Mouse (Mus musculus) layer of hippocampus, postnatal 36 days (tissue): Measurements from ENCODE around the gene Cand2. TPM values are rescaled to one million over a fixed set of nuclear protein-coding genes. Genes with fewer than 3 reads are reported as not detected.
A peak's percentile ranks its signal among the peaks of the same experiment; 100 is the strongest.
"Not testable (repeated sequence)": the region's sequence is repeated elsewhere in the genome, so short reads cannot be mapped to it uniquely, and the experiment has no call there.

Experiments used
- DNase-seq, 2 experiments: peaks; one replicate each; pipeline ENCODE4 v3.0.0; 2022
- total RNA-seq, 2 experiments: library from RNA; stranded (reverse); gene quantifications; 2 replicates each; pipeline ENCODE4 v1.2.3; 2021

Gene Cand2
- total RNA-seq, 2 experiments from 2014 or later, result 3.1 to 3.2 TPM

DNA sequence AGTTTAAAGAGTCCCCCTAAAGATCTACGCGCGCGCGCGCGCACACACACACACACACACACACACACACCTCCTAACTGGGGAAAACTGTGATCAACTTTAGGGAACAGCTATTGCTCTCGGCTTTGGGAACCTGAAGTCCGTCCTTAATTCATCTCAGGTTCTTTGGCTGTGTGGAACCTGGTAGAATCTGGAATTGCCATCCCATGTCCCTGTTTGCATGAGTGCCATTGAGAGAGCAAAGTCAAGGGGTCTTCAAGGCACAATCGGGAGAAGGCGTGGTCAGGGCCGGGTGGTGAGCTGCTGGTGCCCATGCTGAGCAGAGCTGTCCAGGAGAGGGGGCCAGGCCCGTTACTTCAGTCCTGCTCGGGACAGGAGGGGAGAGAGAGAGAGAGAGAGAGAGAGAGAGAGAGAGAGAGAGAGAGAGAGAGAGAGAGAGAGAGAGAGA lies 348 bp upstream of the Cand2 start:
- peak in 1 of 2 experiments; percentile 7 for DNase-seq

DNA sequence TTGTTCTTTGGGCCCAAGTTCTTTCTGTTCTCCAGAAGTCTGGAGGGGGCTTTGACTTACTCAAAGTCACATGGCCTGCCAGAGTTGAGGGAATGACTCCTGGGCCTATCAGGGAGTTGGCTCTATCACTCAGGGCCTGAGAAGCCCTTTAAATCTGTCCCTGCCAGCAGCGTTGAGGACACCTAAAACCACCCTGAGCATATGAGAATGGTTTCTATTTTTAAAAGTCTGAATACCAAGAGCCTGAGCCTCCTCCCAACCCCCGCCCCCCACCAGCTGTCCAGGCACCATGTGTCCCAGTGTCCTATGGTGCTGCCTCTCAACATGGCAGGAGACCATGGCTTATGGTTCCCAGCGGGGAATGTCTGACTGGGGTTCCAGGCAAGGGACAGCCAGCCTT lies 1.5 kb downstream of the Cand2 start:
- no peak for DNase-seq

- DNase-seq, result no peak
Measured at GRCm38 (mm10) chr6:115776363-115776762, 2.0 kb downstream of the Cand2 start.

DNA sequence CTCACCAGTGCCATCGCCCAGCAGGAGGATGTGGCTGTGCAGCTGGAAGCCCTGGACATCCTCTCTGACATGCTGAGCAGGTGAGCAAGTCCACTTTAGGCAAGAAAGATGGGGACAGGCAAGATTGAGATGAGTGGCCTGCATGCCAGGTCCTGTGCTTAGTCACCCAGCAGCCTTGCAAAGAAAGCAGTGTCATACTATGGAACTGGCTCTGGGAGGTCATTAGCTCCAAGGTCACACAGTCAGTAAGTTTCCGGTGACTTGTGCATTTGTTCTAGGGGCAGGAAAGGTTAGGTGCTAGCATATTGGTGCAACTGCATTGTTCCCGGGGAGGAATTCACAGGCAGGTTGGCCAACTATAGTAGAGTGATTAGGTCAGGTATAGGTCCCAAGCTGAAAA lies 8.4 kb downstream of the Cand2 start:
- no peak for DNase-seq

DNA sequence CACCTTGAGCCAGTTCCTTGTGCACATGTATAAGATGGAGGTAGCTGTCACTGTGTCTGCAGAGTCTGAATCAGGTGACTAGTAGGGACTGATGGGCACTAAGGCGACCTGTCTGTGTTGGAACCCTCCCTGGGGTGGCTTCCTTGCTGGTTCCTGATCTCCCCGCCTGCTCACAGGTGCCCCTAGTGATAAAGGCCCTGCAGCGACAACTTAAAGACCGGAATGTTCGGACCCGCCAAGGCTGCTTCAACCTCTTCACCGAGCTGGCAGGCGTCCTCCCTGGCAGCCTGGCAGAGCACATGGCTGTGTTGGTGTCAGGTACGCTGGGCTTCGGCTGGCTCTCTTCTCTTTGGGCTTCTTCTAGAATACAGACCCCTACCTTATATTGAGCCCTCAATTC lies 16.7 kb downstream of the Cand2 start:
- no peak for DNase-seq

DNA sequence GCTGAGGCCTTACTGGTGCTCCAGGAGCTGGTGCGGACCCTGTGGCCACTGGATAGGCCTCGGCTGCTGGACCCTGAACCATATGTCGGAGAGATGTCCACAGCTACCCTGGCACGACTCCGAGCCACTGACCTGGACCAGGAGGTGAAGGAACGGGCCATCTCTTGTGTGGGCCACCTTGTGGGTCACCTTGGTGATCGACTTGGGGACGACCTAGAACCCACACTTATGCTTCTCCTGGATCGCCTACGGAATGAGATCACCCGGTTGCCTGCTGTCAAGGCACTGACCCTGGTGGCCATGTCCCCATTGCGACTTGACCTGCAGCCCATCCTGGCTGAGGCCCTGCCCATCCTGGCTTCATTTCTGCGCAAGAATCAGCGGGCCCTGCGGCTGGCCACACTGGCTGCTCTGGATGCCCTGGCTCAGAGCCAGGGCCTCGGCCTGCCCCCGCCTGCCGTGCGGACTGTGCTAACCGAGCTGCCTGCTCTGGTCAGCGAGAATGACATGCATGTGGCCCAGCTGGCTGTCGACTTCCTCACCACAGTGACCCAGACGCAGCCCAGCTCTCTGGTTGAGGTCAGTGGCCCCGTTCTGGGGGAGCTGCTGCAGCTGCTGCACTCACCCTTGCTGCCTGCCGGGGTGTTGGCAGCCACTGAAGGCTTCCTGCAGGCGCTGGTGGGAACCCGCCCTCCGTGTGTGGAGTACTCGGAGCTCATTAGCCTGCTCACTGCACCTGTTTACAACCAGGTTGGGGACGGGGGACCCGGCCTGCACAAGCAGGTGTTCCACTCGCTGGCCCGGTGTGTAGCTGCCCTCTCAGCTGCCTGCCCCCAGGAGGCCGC lies 17.7 kb downstream of the Cand2 start:
- DNase-seq, result no peak

GRCm38 (mm10) chr6:115792691-115793215 lies 18.4 kb downstream of the Cand2 start:
- DNase-seq, result no peak

DNA sequence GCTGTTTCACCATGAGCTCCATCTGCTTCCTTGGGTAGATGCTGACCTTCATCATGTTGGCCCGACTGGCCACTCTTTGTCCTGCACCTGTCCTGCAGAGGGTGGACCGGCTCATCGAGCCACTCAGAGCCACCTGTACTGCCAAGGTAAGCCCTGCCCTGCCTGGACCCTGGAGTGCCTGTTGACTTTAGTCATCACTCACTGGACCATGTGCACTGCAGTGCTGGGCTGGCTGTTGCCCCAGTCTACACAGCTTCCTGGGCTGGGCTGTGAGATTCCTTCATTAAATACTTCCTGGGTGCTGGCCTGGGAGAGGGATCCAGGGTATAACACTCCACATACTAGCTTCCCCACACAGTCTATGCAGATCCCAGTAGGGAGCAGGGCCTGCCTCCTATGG lies 27.5 kb downstream of the Cand2 start:
- no peak for DNase-seq

DNA sequence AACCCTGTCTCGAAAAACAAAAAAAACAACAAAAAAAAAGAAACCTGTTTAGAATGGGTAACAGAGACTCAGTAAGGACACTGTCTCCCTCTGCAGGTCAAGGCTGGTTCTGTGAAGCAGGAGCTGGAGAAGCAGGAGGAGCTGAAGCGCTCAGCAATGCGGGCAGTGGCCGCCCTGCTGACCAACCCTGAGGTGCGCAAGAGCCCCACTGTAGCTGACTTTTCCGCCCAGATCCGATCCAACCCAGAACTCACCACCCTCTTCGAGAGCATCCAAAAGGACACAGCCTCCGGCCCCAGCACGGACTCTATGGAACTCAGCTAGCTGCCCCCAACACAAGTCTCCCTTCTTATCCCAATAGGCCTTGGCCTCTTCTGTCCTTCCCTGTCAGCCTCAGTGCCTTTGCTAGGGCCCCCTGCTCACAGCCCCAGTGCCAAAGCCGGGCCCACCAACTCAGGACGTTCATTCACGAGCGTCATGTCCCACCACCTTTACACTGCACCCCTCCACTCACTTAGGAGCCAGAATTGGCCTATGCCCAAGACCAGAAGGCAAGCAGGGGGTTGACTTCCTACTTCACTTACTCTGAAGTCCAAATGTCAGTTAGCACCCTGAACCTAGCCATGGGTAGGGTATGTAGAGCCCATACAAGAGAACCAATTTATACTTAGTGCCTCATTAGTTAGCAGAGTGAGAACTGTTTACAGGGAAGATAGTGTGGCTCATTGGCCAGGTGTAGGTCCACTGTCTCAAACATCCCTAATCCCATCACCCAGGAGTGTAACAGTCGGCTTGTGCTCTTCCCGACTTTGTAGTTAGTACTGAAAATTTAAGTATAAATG lies 29.4 kb downstream of the Cand2 start:
- peak; percentile 60 to 68 for DNase-seq

- DNase-seq, result no peak
Measured at GRCm38 (mm10) chr6:115804432-115805192, 30.3 kb downstream of the Cand2 start.

DNA sequence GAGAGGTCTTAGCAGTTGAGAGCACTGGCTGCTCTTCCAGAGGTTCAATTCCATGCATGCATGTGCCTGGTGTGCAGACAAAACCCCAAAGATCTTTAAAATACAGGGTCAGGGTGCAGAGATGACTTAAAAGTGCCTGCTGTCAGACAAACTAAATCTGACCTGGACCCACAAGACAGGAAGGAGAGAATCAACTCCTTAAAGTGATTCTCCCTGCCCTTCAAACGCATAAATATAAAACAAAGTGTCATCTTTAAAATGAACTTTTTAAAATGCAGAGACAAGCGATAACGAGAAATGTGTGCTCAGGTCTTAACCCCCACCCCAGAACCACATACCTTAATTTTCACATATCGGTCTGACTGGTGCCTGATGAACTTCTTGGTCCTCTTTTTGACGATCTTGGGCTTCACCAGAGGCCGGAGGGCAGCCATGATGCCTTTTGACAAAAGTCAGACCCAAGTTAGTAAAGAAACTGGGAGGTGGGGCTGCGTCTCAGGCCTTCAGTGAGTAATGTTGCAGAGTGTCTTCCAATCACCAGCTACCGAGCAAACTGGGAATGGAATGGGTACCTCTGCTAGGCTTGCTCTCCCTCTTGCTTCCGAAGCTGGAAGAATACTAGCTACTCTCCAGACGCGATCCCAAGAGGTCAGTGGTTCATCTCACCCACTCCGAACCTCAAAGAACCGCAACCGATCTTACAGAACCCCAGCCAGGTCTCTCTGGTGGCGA lies 33.3 kb downstream of the Cand2 start:
- DNase-seq, result no peak

GRCm38 (mm10) chr6:115808196-115808487 lies 33.8 kb downstream of the Cand2 start:
- DNase-seq, result no peak

GRCm38 (mm10) chr6:115808488-115809231 lies 34.3 kb downstream of the Cand2 start, which contains the start of gene Rpl32:
Rpl32 (minus strand) TSS chr6:115808747.
- peak; percentile 86 to 87 for DNase-seq

- DNase-seq, result no peak
Measured at GRCm38 (mm10) chr6:115811606-115812005, 37.3 kb downstream of the Cand2 start.

DNA sequence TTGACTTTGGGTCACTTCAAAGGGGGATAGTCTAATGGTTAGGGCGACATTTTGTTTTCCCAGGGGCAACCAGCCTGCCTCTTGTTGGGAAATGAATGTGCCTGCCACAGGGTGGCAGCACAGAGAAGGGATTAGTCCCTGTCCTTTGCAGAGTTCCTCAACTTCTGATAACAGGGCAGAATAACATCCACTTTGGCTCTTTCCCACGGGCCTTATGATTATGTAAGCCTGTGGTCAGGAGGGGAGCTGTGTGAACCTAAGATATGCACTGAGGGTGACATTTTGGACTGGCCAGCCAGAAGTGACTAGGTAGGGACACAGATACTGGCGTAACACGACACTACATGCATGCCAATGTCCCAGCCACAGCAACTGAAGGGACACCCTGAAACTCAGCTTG lies 39.8 kb downstream of the Cand2 start:
- DNase-seq, result peak; percentile 35 to 46

GRCm38 (mm10) chr6:115815041-115815440 lies 40.7 kb downstream of the Cand2 start:
- DNase-seq, result no peak

GRCm38 (mm10) chr6:115818129-115818528 lies 43.8 kb downstream of the Cand2 start:
- DNase-seq, result no peak

DNA sequence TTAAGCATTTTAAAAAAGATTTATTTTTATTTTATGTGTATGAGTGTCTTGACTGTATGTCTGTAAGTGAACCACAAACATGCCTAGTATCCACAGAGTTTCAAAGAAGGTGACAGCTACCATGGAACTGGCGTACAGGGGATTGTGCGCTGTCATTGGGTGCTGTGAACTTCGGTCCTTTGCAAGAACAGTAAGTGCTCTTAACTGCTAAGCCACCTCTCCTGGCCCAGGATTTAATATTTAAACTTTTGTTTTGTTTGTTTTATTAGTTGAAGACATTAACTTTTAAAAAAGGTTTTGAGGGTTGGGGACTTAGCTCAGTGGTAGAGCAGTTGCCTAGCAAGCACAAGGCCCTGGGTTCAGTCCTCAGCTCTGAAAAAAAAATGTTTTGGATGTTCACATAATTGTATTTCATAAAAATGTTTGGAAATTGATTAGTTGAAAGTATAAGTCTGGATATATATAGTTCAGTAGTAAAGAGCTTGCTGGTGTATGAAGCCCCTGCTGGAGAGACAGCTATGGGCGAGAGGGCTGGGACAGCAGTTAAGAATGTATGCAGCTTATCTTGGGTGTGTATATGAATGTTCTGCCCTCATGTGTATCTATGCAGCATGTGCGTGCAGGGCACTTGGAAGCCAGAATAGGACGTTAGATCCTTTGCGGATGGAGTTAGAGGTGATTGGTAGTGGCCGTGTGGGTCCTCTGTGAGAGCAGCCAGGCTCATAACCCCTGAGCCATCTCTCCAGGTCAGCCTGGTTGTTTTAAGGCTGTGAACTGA lies 47.1 kb downstream of the Cand2 start:
- DNase-seq, result no peak

DNA sequence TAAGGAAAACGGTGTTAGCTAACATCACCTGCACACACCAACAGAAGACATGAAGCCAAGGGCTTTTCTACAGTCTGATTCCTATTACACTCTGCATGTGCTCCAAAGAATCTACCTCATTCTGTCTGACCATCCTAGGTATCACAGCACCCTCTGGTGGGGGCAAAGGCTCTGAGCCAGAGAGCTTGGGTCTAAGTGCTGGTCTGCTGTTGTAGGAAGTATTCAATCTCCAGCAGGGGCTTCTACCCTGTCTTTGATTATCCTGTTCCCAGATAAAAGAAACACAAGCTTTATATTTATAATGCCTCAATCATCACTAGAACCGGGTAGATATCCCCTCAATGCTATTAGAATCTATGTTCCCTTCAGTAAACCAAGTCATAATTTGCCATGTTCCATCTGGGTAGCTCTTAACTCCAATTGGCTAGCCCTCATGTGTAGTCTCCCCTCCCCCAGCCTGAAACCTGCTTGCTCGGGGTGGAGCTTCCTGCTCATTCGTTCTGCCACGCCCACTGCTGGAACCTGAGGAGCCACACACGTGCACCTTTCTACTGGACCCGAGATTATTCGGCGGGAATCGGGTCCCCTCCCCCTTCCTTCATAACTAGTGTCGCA lies 49.6 kb downstream of the Cand2 start:
- DNase-seq, result not testable (repeated sequence)
